Mouse (Mus musculus) embryonic facial prominence, embryonic 12.5 days (tissue): ENCODE measurements around the gene Gm21190. TPM values are rescaled to one million over a fixed set of nuclear protein-coding genes. Genes with fewer than 3 reads are reported as not detected.
"Not testable (repeated sequence)": the region's sequence is repeated elsewhere in the genome, so short reads cannot be mapped to it uniquely, and the experiment has no call there.

Experiments
- ATAC-seq: fragments of 200-750 bp; cut with Nextera tagmentation; 2 replicates; pipeline ENCODE4 v1.8.0; 2017; ENCODE audit not compliant: insufficient number of reproducible peaks, insufficient read depth, low FRiP score, low TSS enrichment
- H3K27ac ChIP-seq: fragments of 300-500 bp; sonication (generic); 2 replicates; pipeline ENCODE4 v1.5.1; 2016; ENCODE audit warnings: mild to moderate bottlenecking
- H3K27me3 ChIP-seq: fragments of 300-500 bp; sonication (generic); 2 replicates; pipeline ENCODE4 v1.6.1; 2016; ENCODE audit warnings: mild to moderate bottlenecking, moderate library complexity
- H3K36me3 ChIP-seq: fragments of 300-500 bp; sonication (generic); 2 replicates; pipeline ENCODE4 v1.6.1; 2016; ENCODE audit warnings: mild to moderate bottlenecking
- H3K4me1 ChIP-seq: fragments of 300-500 bp; sonication (generic); 2 replicates; pipeline ENCODE4 v1.6.1; 2016
- H3K4me2 ChIP-seq: fragments of 300-500 bp; sonication (generic); replicated peaks from 2 replicates; pipeline ENCODE4 v1.6.1; 2016; ENCODE audit warnings: mild to moderate bottlenecking, moderate library complexity
- H3K4me3 ChIP-seq: fragments of 300-500 bp; sonication (generic); 2 replicates; pipeline ENCODE4 v1.5.1; 2016; ENCODE audit warnings: mild to moderate bottlenecking
- H3K9ac ChIP-seq: fragments of 300-500 bp; sonication (generic); 2 replicates; pipeline ENCODE4 v1.6.1; 2016; ENCODE audit warnings: mild to moderate bottlenecking, moderate library complexity
- H3K9me3 ChIP-seq: fragments of 300-500 bp; sonication (generic); 2 replicates; pipeline ENCODE4 v1.6.1; 2016; ENCODE audit warnings: mild to moderate bottlenecking, moderate library complexity
- WGBS: fragments of 180-500 bp; shearing (Covaris S2); methylation state at CpG from one replicate; pipeline ENCODE4 v1.1.7; 2016; 5-methylcytosine and 5-hydroxymethylcytosine counted together
- polyA plus RNA-seq: library from polyadenylated mRNA; unstranded; fragments of >200 nt; fragmentation: Nextera tagmentation; extraction: Ambion mirVana; gene quantifications from 2 replicates; pipeline ENCODE4 v1.2.1, GENCODE M21; 2016

The Gm21190 gene
- polyA plus RNA-seq, result not detected in 2 replicates

DNA sequence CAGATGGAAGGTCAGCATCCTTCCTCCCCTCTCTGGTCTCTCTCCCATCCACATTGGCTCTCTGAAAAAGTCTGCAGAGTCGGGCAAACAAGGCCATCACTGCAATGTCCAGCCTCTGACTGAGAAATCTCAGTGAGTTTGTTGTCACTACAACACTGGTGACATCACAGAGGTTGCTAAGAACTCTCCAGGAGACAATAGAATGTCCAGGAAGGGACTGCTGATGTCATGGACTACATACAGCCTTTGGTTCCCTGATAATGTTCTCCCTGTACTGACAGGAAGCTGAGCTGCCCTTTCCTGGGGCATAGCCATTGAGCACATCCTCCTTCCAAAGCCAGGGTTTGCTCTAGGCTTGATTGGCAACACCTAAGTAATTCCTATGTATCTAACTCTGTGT, at the start of gene Gm21190:
TSS of gene Gm21190 (minus strand) at position 101 of the 400 bp plus-strand sequence.
- not testable (repeated sequence) for H3K36me3 ChIP-seq, H3K9ac ChIP-seq, H3K27ac ChIP-seq, H3K4me1 ChIP-seq, ATAC-seq, H3K4me3 ChIP-seq, H3K27me3 ChIP-seq, H3K4me2 ChIP-seq
- 33% methylated on average over 1 of the region's 1 CpGs for WGBS
- H3K9me3 ChIP-seq, result peaks cover 16% of the 10 kb centered on the region; the same call in 1 of the 2 replicates

DNA sequence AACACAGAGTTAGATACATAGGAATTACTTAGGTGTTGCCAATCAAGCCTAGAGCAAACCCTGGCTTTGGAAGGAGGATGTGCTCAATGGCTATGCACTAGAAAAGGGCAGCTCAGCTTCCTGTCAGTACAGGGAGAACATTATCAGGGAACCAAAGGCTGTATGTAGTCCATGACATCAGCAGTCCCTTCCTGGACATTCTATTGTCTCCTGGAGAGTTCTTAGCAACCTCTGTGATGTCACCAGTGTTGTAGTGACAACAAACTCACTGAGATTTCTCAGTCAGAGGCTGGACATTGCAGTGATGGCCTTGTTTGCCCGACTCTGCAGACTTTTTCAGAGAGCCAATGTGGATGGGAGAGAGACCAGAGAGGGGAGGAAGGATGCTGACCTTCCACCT, 48.0 kb upstream of the Gm21190 start, which contains the start of gene Gm21083:
TSS of gene Gm21083 (plus strand) at position 301 of the 400 bp plus-strand sequence.
- not testable (repeated sequence) for H3K27me3 ChIP-seq, H3K36me3 ChIP-seq, H3K4me3 ChIP-seq, H3K4me2 ChIP-seq, H3K9me3 ChIP-seq, H3K27ac ChIP-seq, ATAC-seq, H3K9ac ChIP-seq, H3K4me1 ChIP-seq
- 33% methylated on average over 1 of the region's 1 CpGs for WGBS

GRCm38 (mm10) chr5:15573735-15574134, 44.7 kb upstream of the Gm21190 start:
- H3K4me3 ChIP-seq, H3K27ac ChIP-seq, H3K36me3 ChIP-seq, H3K9me3 ChIP-seq, H3K4me2 ChIP-seq, H3K27me3 ChIP-seq, ATAC-seq, H3K4me1 ChIP-seq, H3K9ac ChIP-seq: not testable (repeated sequence)

DNA sequence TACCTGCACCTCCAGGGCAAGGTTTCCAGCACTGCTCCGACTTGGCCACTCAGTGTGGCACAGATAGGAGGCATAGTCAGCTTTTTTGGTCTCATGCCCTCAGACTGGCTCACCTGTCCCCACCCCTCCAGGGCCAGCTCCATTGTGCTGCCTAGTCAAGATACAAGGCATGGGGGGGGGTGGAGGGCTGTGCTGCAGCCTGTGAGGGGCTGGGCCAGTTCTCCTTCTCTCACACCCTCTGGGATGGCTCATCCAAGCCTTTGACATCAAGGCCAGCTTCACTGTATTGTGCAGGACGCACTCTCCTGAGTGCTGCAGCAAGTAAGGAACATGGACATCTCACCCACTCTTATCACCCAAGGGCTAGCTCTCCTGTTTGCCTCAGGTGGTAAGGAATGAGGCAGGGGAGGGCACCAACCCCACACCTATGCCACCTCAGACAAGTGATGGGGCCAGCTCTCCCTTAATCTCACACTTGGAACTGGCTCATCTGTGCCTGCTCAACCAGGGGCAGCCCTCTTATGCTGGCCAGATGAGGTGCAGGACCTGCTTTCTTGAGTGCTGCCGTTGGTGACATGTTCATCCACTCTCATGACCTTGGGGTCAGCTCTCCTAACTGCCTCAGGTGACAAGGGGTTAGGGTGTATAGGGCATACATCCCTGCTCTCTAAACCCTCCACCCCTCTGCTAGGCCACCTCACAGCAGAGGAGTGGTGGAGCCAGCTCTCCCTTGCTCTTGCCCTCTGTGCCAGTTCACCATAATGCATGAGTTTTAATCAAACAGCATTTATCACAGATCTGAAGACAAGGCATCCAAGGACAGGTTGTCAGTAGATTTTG, 32.6 kb upstream of the Gm21190 start:
- WGBS, result 76% methylated on average over 3 of the region's 3 CpGs
- H3K36me3 ChIP-seq, H3K27me3 ChIP-seq, H3K9me3 ChIP-seq, H3K27ac ChIP-seq, H3K9ac ChIP-seq, H3K4me2 ChIP-seq, H3K4me3 ChIP-seq, H3K4me1 ChIP-seq: not testable (repeated sequence)
- ATAC-seq, result peak; percentile 65

- H3K9me3 ChIP-seq, ATAC-seq, H3K4me3 ChIP-seq, H3K27me3 ChIP-seq, H3K9ac ChIP-seq, H3K4me1 ChIP-seq, H3K4me2 ChIP-seq, H3K27ac ChIP-seq, H3K36me3 ChIP-seq: not testable (repeated sequence)
- WGBS, result 76% methylated on average over 1 of the region's 1 CpGs
These were observed 29.6 kb upstream of the Gm21190 start for GRCm38 (mm10) chr5:15558654-15559053.

DNA sequence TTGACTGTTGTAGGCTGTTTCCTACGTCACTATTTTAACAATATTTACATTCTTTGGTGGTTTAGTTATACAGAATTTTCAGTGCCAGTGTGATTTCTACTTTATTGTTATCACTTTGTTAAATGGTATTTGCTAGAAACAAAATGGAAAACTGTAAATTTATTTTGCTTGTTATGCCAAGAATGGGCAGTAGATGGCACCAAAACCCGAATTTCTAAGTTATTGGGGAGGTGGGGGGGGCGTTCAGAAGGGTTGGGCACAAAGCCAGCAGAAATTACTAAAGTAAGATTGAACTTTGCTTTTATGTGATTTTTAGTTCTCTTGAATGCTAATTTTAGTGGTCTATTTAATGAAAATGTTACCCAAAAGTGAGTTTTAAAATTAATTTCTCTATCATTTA, 20.6 kb upstream of the Gm21190 start:
- ATAC-seq, H3K4me1 ChIP-seq, H3K4me3 ChIP-seq, H3K27ac ChIP-seq, H3K4me2 ChIP-seq, H3K36me3 ChIP-seq, H3K27me3 ChIP-seq, H3K9me3 ChIP-seq, H3K9ac ChIP-seq: not testable (repeated sequence)
- 12% methylated on average over 3 of the region's 3 CpGs for WGBS

GRCm38 (mm10) chr5:15549134-15549533, 20.1 kb upstream of the Gm21190 start:
- ATAC-seq, H3K4me3 ChIP-seq, H3K27me3 ChIP-seq, H3K9ac ChIP-seq, H3K9me3 ChIP-seq, H3K4me1 ChIP-seq, H3K4me2 ChIP-seq, H3K36me3 ChIP-seq, H3K27ac ChIP-seq: not testable (repeated sequence)
- 47% methylated on average over 1 of the region's 1 CpGs for WGBS

DNA sequence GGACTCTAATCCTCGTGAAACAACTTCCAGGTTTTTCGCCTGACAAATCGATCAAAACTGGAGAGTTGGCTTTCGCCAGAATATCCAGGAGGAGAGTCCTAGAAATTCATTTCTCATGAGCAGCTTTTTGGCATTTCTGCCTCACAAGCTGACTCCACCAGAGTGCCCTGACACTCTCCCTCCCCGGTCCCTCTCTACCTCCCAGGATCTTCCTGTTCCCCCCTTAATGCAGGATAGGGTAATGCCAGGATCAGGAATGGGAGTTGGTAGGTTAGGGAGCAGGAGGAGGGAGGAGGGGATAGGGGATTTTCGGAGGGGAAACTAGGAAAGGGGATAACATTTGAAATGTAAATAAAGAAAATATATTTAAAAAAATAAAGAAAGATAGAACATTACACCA, 19.6 kb upstream of the Gm21190 start:
- not testable (repeated sequence) for H3K4me2 ChIP-seq, H3K9ac ChIP-seq, H3K9me3 ChIP-seq, H3K4me1 ChIP-seq, H3K4me3 ChIP-seq, H3K36me3 ChIP-seq, H3K27me3 ChIP-seq, H3K27ac ChIP-seq
- 79% methylated on average over 6 of the region's 6 CpGs for WGBS
- ATAC-seq, result peak; percentile 52; the same call in 1 of the 2 replicates

- H3K4me2 ChIP-seq, ATAC-seq, H3K27me3 ChIP-seq, H3K4me3 ChIP-seq, H3K9ac ChIP-seq, H3K36me3 ChIP-seq, H3K27ac ChIP-seq, H3K4me1 ChIP-seq: not testable (repeated sequence)
- H3K9me3 ChIP-seq, result peaks cover 11% of the 10 kb centered on the region
These were observed 6.6 kb downstream of the Gm21190 start for GRCm38 (mm10) chr5:15522470-15522869.

GRCm38 (mm10) chr5:15522028-15522427, 7.0 kb downstream of the Gm21190 start:
- WGBS, result 36% methylated on average over 2 of the region's 2 CpGs
- not testable (repeated sequence) for H3K4me3 ChIP-seq, H3K4me2 ChIP-seq, H3K36me3 ChIP-seq, H3K27me3 ChIP-seq, H3K27ac ChIP-seq, H3K9ac ChIP-seq, H3K4me1 ChIP-seq, ATAC-seq
- peaks cover 11% of the 10 kb centered on the region for H3K9me3 ChIP-seq

- not testable (repeated sequence) for H3K9ac ChIP-seq, H3K9me3 ChIP-seq, H3K4me1 ChIP-seq, H3K4me2 ChIP-seq, ATAC-seq, H3K36me3 ChIP-seq, H3K27me3 ChIP-seq, H3K4me3 ChIP-seq, H3K27ac ChIP-seq
- 20% methylated on average over 5 of the region's 5 CpGs for WGBS
These were observed 8.6 kb downstream of the Gm21190 start for GRCm38 (mm10) chr5:15520418-15520817.

DNA sequence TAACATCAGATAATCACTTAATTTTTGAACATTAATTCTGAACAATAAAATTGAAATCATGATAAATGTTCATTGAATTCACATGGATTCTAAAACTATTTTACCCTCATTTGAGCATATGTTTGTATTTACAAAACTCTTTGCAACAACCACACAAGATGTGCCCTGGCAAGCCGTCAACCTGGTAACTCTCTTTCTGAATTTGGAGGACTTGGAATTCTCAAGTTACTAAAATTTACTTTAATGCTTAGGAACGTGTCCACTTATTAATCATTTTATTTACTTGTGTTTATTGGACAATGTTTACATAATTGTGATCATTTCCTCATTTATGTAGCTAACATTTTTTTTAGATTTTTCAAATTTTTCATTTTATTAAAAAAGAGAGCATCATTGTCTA, 11.9 kb downstream of the Gm21190 start:
- H3K4me1 ChIP-seq, ATAC-seq: not testable (repeated sequence)
- 72% methylated on average over 2 of the region's 2 CpGs for WGBS

More for the DNA sequence above, 11.9 kb downstream of the Gm21190 start:
- H3K27me3 ChIP-seq, H3K4me3 ChIP-seq, H3K36me3 ChIP-seq, H3K9ac ChIP-seq, H3K4me2 ChIP-seq, H3K27ac ChIP-seq: not testable (repeated sequence)
- H3K9me3 ChIP-seq, result peaks cover 10% of the 10 kb centered on the region
